Mouse (Mus musculus) erythroblast, embryonic 14.5 days (primary cell): ENCODE measurements around the gene Zfp879. TPM values are rescaled to one million over a fixed set of nuclear protein-coding genes. Genes with fewer than 3 reads are reported as not detected.

Experiments used
- H3K27me3 ChIP-seq: 2 replicates; pipeline ENCODE4 v1.6.1; 2012; ENCODE audit warnings: inconsistent platforms; ENCODE audit not compliant: control insufficient read depth
- H3K36me3 ChIP-seq: 2 replicates; pipeline ENCODE4 v1.6.1; 2012; ENCODE audit warnings: mild to moderate bottlenecking, inconsistent platforms; ENCODE audit not compliant: control insufficient read depth
- H3K4me1 ChIP-seq: 2 replicates; pipeline ENCODE4 v1.6.1; 2012; ENCODE audit warnings: inconsistent platforms; ENCODE audit not compliant: control insufficient read depth
- H3K4me3 ChIP-seq: replicated peaks from 2 replicates; pipeline ENCODE3; 2012; ENCODE audit warnings: moderate library complexity, mild to moderate bottlenecking, inconsistent platforms
- H3K9me3 ChIP-seq: 2 replicates; pipeline ENCODE4 v1.6.1; 2012; ENCODE audit warnings: low read length, inconsistent platforms, mixed read lengths; ENCODE audit not compliant: control insufficient read depth
- GATA1 ChIP-seq: IDR thresholded peaks from 2 replicates; pipeline ENCODE4 v1.6.1; 2012; ENCODE audit warnings: low read length, inconsistent platforms, mixed read lengths
- TAL1 ChIP-seq: IDR thresholded peaks from 3 replicates; pipeline ENCODE4 v1.6.1; 2012; ENCODE audit warnings: low read length, inconsistent platforms, mixed read lengths
- polyA plus RNA-seq: library from polyadenylated mRNA; stranded (reverse); fragments of >175 nt; gene quantifications from 2 replicates; pipeline ENCODE4 v1.2.3, GENCODE M21; 2012

Zfp879 gene
- polyA plus RNA-seq, 1 experiment, result not detected

GRCm38 (mm10) chr11:50848520-50849137 lies 7.3 kb upstream of the Zfp879 start:
- Histone ChIP-seq H3K4me3 (no peak overlapping the region), H3K27me3 (peaks cover 57% of the 10 kb centered on the region), H3K9me3 (no peaks in the 10 kb centered on the region; the same call in 1 of the 2 replicates), H3K36me3 (no peaks in the 10 kb centered on the region), H3K4me1 (no peaks in the 10 kb centered on the region)
- TF ChIP-seq GATA1, result no peak
- TF ChIP-seq TAL1, result no peak

DNA sequence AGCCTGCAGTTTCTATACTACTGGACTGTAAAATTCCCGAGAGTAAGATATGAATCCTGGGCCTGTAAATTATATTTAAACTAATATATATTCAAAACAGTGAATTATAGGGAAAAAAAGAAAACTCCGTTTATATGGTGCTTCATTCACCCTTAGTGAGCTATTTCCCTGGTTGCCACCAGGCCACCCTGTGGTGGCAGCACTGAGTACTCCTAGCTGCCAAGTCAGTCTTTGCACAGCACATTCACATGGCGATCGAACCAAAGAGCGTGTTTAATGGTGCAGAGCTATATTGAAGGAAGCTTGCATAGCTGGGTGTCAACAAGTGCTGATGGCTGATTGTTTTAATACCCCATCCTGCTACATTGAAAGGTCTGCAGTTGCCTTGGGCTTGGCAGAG lies 5.7 kb upstream of the Zfp879 start:
- peaks cover 45% of the 10 kb centered on the region for H3K27me3 ChIP-seq
- H3K4me3 ChIP-seq, result no peak overlapping the region
- no peaks in the 10 kb centered on the region for H3K36me3 ChIP-seq
- no peaks in the 10 kb centered on the region for H3K4me1 ChIP-seq
- H3K9me3 ChIP-seq, result no peaks in the 10 kb centered on the region; the same call in 1 of the 2 replicates
- TF ChIP-seq TAL1 (no peak), GATA1 (no peak)

- H3K27me3 ChIP-seq, result peaks cover 35% of the 10 kb centered on the region
- H3K4me3 ChIP-seq, result no peak overlapping the region
- no peak for TF ChIP-seq GATA1
- H3K36me3 ChIP-seq, result no peaks in the 10 kb centered on the region
- 0 out of 2 replicates have a peak, but pooled peaks cover 2% of the 10 kb centered on the region for H3K4me1 ChIP-seq
- H3K9me3 ChIP-seq, result no peaks in the 10 kb centered on the region; the same call in 1 of the 2 replicates
Observed at GRCm38 (mm10) chr11:50845951-50846350, 4.6 kb upstream of the Zfp879 start.

DNA sequence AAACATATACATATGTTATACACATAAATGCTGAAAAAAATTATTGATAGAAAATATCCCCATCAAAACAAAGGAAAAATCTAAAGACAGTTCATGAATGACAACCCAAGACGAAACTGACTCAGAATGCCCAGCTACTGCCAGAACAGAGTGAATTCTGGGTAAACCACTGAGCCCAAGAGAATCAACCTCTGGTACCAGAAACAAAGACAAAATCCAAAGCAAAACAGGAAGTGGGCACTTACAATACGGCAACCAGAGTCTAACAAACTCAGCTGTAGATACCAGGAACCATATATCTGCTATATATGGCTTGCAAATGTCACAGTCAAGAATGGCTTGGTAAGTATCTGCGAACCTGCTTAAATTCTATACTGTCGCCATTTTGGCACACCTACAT lies 5.6 kb downstream of the Zfp879 start:
- H3K9me3 ChIP-seq, result peaks cover 13% of the 10 kb centered on the region
- H3K27me3 ChIP-seq, result no peaks in the 10 kb centered on the region
- TF ChIP-seq GATA1 (no peak), TAL1 (no peak)
- H3K4me1 ChIP-seq, result no peaks in the 10 kb centered on the region
- no peak overlapping the region for H3K4me3 ChIP-seq
- H3K36me3 ChIP-seq, result peaks cover 2% of the 10 kb centered on the region; the same call in 1 of the 2 replicates

DNA sequence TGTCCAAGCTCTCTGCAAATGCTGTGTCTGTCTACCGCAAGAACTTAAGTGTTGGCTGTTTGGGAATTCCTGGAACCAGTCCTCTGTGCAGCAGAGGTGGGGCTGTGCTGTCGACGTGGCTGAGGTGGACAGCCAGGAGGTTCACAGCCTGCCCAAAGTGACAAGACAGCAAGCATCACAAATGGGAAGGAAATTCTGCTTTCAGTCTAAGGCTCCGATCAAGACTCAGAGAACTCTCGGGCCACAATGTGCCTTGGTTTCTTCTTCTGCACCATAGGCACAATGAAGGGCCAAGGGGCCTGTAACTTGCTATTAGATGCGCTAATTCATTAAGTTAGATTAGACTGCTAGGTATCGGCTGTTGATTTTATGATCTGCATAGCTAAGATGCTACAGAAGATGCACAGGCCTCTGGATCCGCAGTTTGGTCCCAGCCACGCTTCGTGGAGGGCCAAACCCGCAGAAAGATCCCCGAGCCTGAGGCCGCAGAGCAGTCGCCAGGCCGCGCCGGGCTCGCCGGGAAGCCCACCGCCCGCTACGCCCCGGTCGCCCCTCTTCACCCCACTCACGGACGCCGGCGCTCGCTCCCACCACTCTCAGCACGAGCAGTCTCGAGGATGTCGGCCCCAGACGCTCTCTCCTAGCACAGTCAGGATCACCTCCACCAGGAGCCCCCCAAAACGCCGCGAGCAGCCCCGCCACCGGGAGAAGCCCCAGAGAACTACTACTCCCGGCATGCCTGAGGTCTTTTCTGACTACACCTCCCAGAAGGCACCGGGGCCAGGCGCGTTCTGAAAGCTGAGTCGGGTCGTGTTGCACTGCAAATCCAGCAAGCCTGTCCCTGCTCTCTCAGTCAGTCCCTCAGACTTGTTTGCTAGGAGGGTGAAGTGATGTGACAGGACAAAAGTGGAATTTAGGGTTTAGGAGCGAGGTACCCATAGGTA lies 14.1 kb downstream of the Zfp879 start, which contains the start of gene Zfp354c:
Gene Zfp354c (minus strand): TSS at position 715 of the 944 bp plus-strand sequence.
- H3K4me3 ChIP-seq, result peak within 1 kb of the TSS; percentile 74
- no peaks in the 10 kb centered on the region for H3K36me3 ChIP-seq
- no peaks in the 10 kb centered on the region for H3K27me3 ChIP-seq
- H3K4me1 ChIP-seq, result peaks cover 11% of the 10 kb centered on the region
- no peaks in the 10 kb centered on the region for H3K9me3 ChIP-seq
- no peak for TF ChIP-seq GATA1
- TF ChIP-seq TAL1, result no peak

DNA sequence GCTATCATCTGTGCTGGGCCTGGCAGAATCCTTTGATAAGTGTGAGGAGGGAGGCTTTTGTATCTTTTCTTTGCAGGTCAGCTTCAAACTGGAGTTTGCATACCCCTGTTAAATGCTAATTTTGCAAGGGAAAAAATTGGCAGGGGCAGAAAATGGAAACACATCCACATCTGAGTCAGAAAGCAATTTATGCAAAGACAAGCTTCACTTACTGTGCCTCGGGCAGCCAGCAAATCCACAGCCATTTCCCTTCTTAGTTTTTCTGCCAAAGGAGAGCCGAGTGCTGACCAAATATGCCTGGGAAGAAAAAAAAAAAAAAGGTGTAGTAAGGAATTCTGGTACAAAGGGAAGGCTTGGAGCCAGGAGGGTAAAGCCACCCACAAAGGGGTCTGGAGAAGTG lies 15.1 kb downstream of the Zfp879 start:
- Histone ChIP-seq H3K27me3 (no peaks in the 10 kb centered on the region), H3K9me3 (no peaks in the 10 kb centered on the region), H3K36me3 (no peaks in the 10 kb centered on the region), H3K4me1 (peaks cover 11% of the 10 kb centered on the region), H3K4me3 (no peak overlapping the region)
- TF ChIP-seq TAL1, result no peak
- no peak for TF ChIP-seq GATA1

- peaks cover 25% of the 10 kb centered on the region for H3K9me3 ChIP-seq
- no peaks in the 10 kb centered on the region for H3K4me1 ChIP-seq
- TF ChIP-seq GATA1 (no peak), TAL1 (no peak)
- H3K4me3 ChIP-seq, result no peak overlapping the region
- peaks cover 5% of the 10 kb centered on the region for H3K36me3 ChIP-seq
- no peaks in the 10 kb centered on the region for H3K27me3 ChIP-seq
Observed at GRCm38 (mm10) chr11:50814233-50814632, 27.1 kb downstream of the Zfp879 start.

- no peak for TF ChIP-seq TAL1
- TF ChIP-seq GATA1, result no peak
Observed at GRCm38 (mm10) chr11:50798836-50799235, 42.5 kb downstream of the Zfp879 start.

DNA sequence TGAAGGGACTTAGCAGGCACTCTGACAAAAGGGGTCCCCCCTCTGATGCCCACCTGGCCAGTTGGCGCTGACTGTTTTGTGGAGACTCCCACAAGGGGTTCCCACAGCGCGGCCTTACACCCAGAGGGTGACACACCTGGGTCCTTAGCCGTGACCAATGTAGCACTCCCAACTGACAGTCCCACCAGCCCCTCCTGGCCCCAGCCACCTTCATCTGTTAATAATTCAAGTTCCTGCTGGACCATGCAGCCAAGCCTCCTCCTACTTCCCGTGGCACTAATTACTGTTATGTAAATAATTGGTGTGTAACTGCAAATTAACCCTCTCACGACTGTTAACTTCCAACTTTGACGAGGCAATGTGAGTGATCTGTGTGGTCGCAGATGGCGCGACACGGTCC lies 43.7 kb downstream of the Zfp879 start:
- TF ChIP-seq TAL1, result no peak
- TF ChIP-seq GATA1, result no peak
- Histone ChIP-seq H3K36me3 (no peaks in the 10 kb centered on the region), H3K9me3 (no peaks in the 10 kb centered on the region; the same call in 1 of the 2 replicates)

More at GRCm38 (mm10) chr11:50798836-50799235, 42.5 kb downstream of the Zfp879 start:
- Histone ChIP-seq H3K27me3 (no peaks in the 10 kb centered on the region), H3K4me3 (no peak overlapping the region), H3K9me3 (peaks cover 5% of the 10 kb centered on the region), H3K36me3 (no peaks in the 10 kb centered on the region), H3K4me1 (no peaks in the 10 kb centered on the region)

More for the DNA sequence above, 43.7 kb downstream of the Zfp879 start:
- H3K27me3 ChIP-seq, result no peaks in the 10 kb centered on the region
- no peak overlapping the region for H3K4me3 ChIP-seq
- H3K4me1 ChIP-seq, result no peaks in the 10 kb centered on the region

Other genes with a start within 250 kb of the Zfp879 start
- 0.01 TPM in 1 of 2 replicates, not detected in the other for gene Adamts2, start 239.5 kb downstream of the Zfp879 start, polyA plus RNA-seq
- 0.08 TPM in 1 of 2 replicates, not detected in the other for gene Zfp354c, start 13.8 kb downstream of the Zfp879 start, polyA plus RNA-seq
- not detected in 2 replicates for gene Grm6, start 9.1 kb upstream of the Zfp879 start, polyA plus RNA-seq
- not detected in 2 replicates for gene Zfp454, start 46.1 kb upstream of the Zfp879 start, polyA plus RNA-seq
- gene Zfp2, start 74.6 kb upstream of the Zfp879 start, polyA plus RNA-seq, result not detected in 2 replicates
- gene Zfp354b, start 90.1 kb upstream of the Zfp879 start, polyA plus RNA-seq, result not detected in 2 replicates
- gene 4933414I15Rik, start 102.2 kb upstream of the Zfp879 start, polyA plus RNA-seq, result not detected in 2 replicates
- gene Prop1, start 112.2 kb upstream of the Zfp879 start, polyA plus RNA-seq, result not detected in 2 replicates
- gene Olfr1378, start 125.0 kb upstream of the Zfp879 start, polyA plus RNA-seq, result 0.01 TPM in 1 of 2 replicates, not detected in the other
- not detected in 2 replicates for gene Olfr1377, start 140.4 kb upstream of the Zfp879 start, polyA plus RNA-seq
- not detected in 2 replicates for gene Olfr51, start 162.0 kb upstream of the Zfp879 start, polyA plus RNA-seq
- 0.01 TPM in 1 of 2 replicates, not detected in the other for gene Olfr54, start 172.7 kb upstream of the Zfp879 start, polyA plus RNA-seq
- not detected in 2 replicates for gene Olfr1375, start 206.6 kb upstream of the Zfp879 start, polyA plus RNA-seq
- gene Zfp354a, start 217.7 kb upstream of the Zfp879 start, polyA plus RNA-seq, result not detected in 2 replicates